Mouse (Mus musculus): ENCODE measurements around the gene Klhdc7a.
A peak's percentile ranks its signal among the peaks of the same experiment; 100 is the strongest.
"Not testable (repeated sequence)": the region's sequence is repeated elsewhere in the genome, so short reads cannot be mapped to it uniquely, and the experiment has no call there.

Klhdc7a gene

DNA sequence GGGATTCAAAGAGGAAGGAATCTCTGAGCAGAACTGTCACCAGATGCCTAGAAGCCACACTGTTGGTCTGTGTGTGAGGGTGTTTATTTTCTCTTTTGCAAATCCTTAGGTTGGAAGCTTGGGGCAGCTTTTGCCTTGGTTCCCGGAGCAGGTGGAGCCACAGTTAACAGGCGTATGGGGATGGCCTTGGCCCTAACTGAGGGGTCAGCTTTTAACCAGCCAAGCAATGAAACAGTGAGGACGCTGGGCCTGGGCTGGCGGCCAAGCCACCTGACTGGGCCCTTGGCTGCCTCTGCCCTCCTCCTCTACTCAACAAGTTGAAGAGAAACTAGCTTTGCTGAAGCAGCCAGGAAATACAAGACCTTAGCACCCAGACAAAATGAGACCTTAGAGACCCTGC lies at the start of gene Klhdc7a:
Gene Klhdc7a, minus strand, starts transcription at position 105 of the 400 bp plus-strand sequence.
- no peak for DNase-seq (ENCODE audit: extremely low spot score)

GRCm38 (mm10) chr4:140015916-140016315 lies 48.1 kb upstream of the Klhdc7a start:
- DNase-seq (ENCODE audit: extremely low spot score): no peak

DNA sequence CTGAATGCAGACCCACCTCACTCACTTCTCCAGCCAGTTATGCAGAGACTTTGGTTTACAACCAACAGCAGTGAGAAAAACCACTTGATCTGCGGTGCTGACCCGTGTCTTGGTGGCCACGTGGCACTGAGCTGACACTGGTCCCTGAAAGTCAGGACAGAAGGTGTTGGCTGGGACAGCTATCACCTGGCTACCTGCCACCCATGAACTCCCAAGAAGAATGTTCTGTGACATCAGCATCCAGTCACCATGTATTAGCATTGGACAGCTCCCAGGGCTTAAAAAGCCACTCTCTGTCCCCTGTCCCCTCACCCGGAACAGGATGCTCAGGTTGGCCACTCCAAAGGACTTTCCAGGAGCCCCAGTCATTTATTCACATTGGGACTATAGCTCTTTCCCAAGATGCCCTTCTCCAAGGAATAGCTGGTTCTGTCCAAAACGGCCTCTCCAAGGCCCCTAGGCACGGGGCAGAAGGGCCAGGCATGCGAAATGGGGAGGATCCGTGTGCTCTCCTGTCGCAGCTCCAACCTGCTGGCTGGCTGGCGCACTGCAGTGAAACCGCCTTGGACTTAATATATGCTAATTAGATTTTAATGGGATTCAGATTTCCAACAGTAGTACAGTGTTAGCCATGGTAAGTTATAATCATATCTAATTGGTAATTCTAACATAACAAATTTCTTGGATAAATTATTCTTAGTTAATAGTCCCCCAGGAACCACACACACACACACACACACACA lies 43.1 kb upstream of the Klhdc7a start:
- no peak for DNase-seq (ENCODE audit: extremely low spot score)

DNA sequence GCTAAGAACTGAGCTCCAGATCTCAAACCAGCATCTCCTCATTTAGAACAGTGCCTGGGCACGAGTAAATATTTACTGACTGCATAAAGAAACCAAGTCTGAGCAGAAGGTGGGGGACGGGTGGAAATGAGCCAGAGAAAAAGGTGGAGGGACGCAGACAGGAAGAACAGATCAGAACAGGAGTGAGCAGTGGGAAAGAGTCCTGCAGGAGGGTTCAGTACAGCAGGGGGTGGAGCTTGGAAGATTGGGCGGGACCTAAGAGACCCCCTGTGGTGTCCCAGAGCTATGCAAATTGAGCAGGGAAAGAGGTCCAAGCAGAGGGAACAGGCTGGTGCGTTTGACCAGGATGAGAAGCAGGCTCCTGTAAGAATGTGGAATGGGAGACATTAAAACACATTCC lies 37.1 kb upstream of the Klhdc7a start:
- no peak for DNase-seq (ENCODE audit: extremely low spot score)

DNA sequence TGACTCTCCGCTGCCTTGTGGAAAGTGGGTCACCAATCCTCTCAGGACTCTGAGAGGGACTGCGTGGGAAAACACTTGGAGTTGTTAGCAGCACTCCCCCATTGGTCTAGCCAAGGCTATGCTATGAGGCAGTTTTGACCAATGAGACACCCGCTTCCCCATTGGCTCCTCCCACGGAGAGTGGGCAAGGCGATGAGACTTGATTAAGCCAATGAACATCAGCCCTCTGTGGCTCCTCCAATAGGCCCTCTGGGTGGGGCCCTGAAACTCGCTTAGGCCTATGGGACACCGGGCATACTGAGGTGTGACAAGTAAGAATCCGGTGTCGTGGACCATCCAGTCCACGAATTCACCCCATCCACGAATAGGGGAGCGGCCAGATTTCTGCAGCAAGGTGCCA lies 36.3 kb upstream of the Klhdc7a start:
- DNase-seq (ENCODE audit: extremely low spot score): peak; percentile 72

DNA sequence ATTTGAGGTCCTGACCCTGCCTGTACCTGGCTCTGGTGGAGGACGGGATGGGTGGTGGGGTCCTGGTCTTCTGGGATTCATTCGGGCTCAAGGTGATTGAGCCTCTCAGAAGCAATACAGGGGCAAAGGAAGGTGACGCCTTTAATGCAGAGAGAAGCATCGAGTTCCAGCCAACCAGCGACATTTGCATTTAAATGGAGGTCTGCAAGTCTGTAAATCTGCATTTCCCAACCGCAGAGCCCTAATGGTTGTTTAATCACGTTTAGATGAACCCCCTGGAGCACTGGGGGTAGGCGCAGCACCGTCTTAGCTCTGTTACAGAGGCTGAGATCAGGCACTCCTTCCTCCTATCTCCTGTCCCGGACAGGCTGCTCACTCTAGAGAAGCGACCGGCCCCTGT lies 34.2 kb upstream of the Klhdc7a start:
- DNase-seq (ENCODE audit: extremely low spot score): no peak

GRCm38 (mm10) chr4:140000911-140001310 lies 33.1 kb upstream of the Klhdc7a start:
- no peak for DNase-seq (ENCODE audit: extremely low spot score)

- DNase-seq (ENCODE audit: extremely low spot score): no peak
Observed at GRCm38 (mm10) chr4:139999033-139999432, 31.2 kb upstream of the Klhdc7a start.

DNA sequence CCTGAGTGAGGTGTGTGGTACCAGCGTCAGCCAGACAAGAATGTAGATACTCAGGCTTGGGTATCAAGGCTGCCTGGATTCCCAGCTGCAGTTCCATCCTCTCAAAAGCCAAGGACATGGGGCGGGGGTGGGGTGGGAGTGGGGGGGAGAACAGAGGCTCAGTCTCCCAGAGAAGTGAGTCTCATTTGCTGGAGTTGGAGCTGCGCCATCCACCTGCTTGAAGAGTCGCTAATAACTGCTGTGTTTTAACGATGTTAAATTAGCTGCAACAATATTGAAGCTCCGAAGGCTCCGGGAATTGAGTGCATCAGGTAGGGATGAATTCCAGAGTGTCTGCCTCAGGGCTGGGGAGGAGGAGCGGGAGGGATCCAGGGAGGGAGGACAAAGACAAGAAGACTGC lies 27.8 kb upstream of the Klhdc7a start:
- no peak for DNase-seq (ENCODE audit: extremely low spot score)

DNA sequence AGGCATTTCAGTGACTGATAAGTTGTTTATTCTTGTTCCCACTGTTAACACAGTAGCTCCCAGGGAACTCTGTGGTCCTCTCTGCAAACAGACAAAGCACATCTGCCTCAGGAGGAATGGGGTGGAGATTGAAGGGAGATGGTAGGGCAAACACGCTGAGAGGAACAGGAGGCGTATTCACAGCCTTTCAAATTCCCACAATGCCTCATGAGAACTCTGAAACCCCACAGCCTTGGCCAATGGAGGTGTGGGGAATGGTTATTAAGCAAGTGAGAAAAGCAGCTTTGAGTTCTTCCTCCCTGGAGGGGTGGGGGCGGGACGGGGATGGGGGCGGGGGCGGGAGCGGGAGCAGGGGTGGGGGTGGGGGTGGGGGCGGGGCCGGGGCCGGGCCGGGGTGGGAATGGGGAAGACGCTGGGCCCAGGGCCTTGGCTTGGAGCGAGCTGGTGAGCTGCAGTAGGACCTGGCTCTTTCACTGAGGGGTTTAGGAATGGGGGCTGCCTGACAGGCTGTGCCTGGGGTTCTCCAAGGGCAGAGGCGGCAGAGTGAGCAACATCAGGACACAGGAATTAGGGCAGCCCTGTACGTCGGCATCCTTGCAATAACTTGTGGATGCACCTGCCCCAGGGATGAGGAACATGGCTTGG lies 25.4 kb upstream of the Klhdc7a start:
- DNase-seq (ENCODE audit: extremely low spot score): peak; percentile 57

DNA sequence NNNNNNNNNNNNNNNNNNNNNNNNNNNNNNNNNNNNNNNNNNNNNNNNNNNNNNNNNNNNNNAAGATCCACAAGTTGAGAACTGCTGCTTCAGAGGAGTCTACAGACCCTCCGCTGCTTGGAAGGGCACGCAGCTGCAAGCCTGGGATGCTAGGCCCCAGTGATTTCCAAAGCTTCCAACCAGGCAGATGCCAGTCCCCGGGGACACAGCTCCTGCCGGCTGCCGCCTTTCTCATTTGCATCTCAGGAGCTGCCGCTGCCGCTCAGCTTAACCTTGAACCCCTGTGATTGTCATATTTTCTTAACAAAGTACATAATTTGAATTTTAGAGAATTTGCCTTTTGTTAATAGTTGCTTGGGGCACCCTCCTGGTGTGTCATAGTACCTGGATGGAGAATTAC lies 19.1 kb upstream of the Klhdc7a start:
- no peak for DNase-seq (ENCODE audit: extremely low spot score)

GRCm38 (mm10) chr4:139978716-139979115 lies 10.9 kb upstream of the Klhdc7a start:
- DNase-seq (ENCODE audit: extremely low spot score): peak; percentile 40

DNA sequence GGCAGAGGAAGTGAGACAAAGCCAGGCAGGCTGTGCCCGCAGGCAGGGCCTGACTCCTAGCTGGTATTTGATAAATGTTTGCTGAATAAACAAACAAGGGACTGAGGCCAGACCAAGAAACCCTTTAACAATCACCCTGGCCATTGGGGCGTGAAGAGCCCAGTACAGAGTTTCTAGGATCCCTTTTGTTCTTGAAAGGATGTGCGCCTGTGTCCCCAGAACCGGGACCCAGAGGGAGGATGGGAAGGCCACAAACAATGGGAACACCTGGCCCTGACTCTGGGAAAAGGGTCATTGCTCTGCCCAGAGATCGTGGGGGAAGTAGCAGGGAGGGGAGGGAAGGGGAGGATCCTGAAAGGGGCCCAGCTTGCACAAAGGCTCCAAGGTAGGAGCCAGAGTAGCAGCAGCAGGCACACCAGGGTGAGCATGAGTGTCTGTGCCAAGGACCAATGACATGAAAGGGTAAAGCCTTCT lies 9.5 kb upstream of the Klhdc7a start:
- peak; percentile 63 for DNase-seq (ENCODE audit: extremely low spot score)

DNA sequence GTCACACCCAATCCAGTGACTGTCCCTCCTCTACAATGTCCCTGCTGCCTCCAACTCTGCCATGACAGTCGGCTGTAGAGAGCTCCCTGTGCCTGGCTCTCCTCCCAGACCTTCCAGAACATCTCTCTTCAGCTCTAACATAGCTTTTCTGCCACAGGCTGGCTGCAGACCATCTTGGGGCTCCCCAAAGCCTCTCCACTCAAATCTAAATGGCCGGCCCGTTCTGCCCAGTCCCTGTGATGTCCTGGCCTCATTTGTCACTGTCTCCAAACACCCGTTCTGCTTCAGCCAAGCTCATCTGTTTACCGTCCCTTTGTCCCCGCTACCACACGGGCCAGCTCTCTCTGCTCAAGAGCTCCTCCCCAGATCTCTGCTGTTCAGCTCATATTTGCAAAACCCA lies 6.7 kb upstream of the Klhdc7a start:
- DNase-seq (ENCODE audit: extremely low spot score): peak; percentile 29

- DNase-seq (ENCODE audit: extremely low spot score): peak; percentile 45
Observed at GRCm38 (mm10) chr4:139967475-139967891, 343 bp downstream of the Klhdc7a start.

GRCm38 (mm10) chr4:139966981-139967380 lies 845 bp downstream of the Klhdc7a start:
- DNase-seq (ENCODE audit: extremely low spot score): no peak

DNA sequence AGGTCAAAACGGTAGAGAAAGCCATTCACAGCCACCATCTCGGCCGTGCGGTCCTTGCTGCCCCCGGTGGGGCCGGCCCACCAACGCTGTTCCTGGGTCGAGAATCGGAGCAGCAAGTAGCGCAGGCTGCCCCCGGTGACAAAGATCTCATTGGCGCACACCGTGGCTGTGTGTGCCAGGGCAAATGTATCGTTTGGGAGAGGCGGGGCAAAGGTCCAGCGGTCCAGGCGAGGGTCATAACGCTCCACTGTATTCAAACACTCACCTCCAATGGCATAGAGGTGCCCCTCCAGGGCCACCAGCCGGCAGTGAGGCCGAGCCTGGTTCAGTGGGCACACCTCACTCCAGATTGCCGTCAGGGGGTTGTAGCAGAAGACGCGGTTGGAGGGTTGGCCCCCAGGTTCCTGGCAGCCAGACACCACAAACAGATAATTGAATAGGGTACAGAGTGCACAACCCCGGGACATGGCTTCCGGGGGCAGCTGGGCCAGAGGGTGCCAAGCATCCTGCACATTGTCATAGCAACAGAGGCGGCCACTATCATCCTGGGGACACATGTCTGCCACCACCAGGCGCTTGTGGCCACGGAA lies 2.1 kb downstream of the Klhdc7a start:
- DNase-seq (ENCODE audit: extremely low spot score): no peak

DNA sequence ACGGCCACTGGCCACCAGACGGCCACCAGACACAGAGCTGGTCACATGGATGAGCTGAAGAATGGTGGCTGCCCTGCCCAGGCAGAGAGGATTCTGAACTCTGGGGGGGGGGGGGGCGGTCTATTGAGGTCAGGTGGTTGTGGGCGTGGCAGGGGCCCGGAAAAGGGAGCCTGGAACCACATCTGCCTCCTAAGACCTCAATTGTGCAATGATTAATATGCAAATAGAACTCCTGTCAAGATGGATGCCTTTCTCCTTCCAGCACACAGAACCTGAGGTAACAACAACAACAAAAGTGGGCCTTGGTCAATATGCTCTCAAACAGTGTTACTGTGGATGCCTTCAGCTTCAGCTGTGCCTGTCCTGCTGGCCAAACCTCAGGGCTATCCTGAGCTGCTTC lies 3.4 kb downstream of the Klhdc7a start:
- no peak for DNase-seq (ENCODE audit: extremely low spot score)

GRCm38 (mm10) chr4:139963911-139964310 lies 3.9 kb downstream of the Klhdc7a start:
- DNase-seq (ENCODE audit: extremely low spot score): no peak

DNA sequence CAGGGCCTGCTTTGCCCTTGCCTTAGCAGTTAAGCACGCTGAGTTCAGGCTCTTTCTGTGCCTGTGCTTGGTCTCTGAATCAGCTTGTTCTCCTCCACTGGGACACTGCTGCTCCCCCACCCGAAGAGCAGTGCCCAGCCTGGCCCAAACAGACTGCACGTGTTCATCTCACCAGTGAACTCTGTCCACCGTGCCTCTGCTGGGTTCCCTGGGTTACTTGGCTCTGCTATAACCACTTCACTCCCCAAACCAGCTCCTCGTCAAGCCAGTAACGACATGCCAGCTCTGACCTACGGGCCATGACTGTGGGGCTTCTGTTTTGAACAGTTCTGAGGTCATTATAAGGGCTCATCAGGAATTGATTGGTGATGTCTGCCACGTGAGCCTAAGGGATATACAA lies 4.8 kb downstream of the Klhdc7a start:
- DNase-seq (ENCODE audit: extremely low spot score): no peak

- DNase-seq (ENCODE audit: extremely low spot score): no peak
Observed at GRCm38 (mm10) chr4:139961816-139962215, 6.0 kb downstream of the Klhdc7a start.

GRCm38 (mm10) chr4:139961329-139961728 lies 6.5 kb downstream of the Klhdc7a start:
- DNase-seq (ENCODE audit: extremely low spot score): not testable (repeated sequence)

DNA sequence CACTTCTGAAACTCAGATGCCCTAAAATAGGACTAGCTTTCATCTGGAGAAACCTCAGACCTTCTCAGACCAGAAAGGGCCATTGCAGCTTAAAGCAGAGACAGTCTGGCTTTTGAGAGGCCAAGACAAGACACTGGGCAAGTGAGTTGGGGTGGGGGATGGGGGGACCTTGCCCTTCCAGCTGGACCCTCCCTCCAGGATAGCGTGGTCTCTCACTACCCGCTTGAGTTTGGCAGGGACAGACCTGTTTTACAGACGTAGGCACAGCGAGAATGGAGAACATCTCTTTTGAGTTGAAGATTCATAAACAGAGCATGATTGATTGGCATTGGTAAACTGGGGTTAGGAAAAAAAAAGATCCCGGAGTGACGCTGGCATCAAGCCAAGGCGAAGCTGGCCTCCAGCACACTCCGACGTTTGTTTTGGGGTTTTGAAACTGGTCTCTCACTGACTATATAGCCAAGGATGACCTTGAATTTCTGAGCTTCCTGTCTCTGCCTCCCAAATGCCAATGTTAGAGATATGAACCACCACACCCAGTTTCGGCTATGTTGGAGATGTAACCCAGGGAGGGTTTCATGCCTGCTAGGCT lies 7.0 kb downstream of the Klhdc7a start:
- no peak for DNase-seq (ENCODE audit: extremely low spot score)

Data from embryo, embryonic 9.5 days (tissue).